Mouse (Mus musculus) kidney, embryonic 15.5 days (tissue): ENCODE data around the gene Tdp2. TPM values are rescaled to one million over a fixed set of nuclear protein-coding genes. Genes with fewer than 3 reads are reported as not detected.

ENCODE experiments used
- polyA plus RNA-seq: library from polyadenylated mRNA; unstranded; fragments of >200 nt; fragmentation: Nextera tagmentation; extraction: Ambion mirVana; gene quantifications from 2 replicates; pipeline ENCODE4 v1.2.1, GENCODE M21; 2015

Tdp2 gene
- polyA plus RNA-seq, 1 experiment from 2014 or later: 65.5 TPM

Other genes starting within 250 kb of the Tdp2 start
- 2.7 and 2.8 TPM in 2 replicates for gene Ripor2, start 249.5 kb upstream of the Tdp2 start, polyA plus RNA-seq
- gene Armh2, start 90.4 kb upstream of the Tdp2 start, polyA plus RNA-seq: not detected in 2 replicates
- 115 and 117 TPM in 2 replicates for gene Gmnn, start 69.8 kb upstream of the Tdp2 start, polyA plus RNA-seq
- gene BC005537, start 30.0 kb upstream of the Tdp2 start, polyA plus RNA-seq: 16.7 and 17.1 TPM in 2 replicates
- gene Acot13, start 139 bp upstream of the Tdp2 start, polyA plus RNA-seq: 103 and 105 TPM in 2 replicates
- 0.57 and 0.61 TPM in 2 replicates for gene D130043K22Rik, start 13.5 kb downstream of the Tdp2 start, polyA plus RNA-seq
- gene Aldh5a1, start 106.0 kb downstream of the Tdp2 start, polyA plus RNA-seq: 7.8 and 7.9 TPM in 2 replicates
- gene Gpld1, start 111.5 kb downstream of the Tdp2 start, polyA plus RNA-seq: 0.84 and 1.2 TPM in 2 replicates
- 15.1 and 17.4 TPM in 2 replicates for gene Mrs2, start 188.7 kb downstream of the Tdp2 start, polyA plus RNA-seq
- gene Dcdc2a, start 224.3 kb downstream of the Tdp2 start, polyA plus RNA-seq: 40.0 and 45.1 TPM in 2 replicates